Mouse (Mus musculus): ENCODE results near the gene Ost4.

- TF ChIP-seq POLR2A (IDR thresholded peaks at IDR 0.05; ENCODE audit: borderline replicate concordance, insufficient read depth, low read length) = no peak
- TF ChIP-seq CTCF (IDR thresholded peaks at IDR 0.05; ENCODE audit: borderline replicate concordance, insufficient read depth, low read depth, low read length) = no peak
Measured at GRCm38 (mm10) chr5:30954556-30954955, 47.0 kb upstream of the Ost4 start.
